Mouse (Mus musculus) CH12.LX (cell line): Measurements from ENCODE around the gene Nfix. TPM values are rescaled to one million over a fixed set of nuclear protein-coding genes. Genes with fewer than 3 reads are reported as not detected.

Source experiments
- DNase-seq: peaks from one replicate; pipeline ENCODE4 v3.0.0-alpha.2; 2013; ENCODE audit errors: extremely low read depth
- H3K27ac ChIP-seq: 2 replicates; pipeline ENCODE4 v1.5.1; 2012; ENCODE audit warnings: low read depth, mild to moderate bottlenecking, control low read depth, moderate library complexity; ENCODE audit not compliant: insufficient read depth
- H3K27me3 ChIP-seq: replicated peaks from 2 replicates; pipeline ENCODE3; 2012; ENCODE audit warnings: inconsistent platforms
- H3K36me3 ChIP-seq, 2 experiments: replicated peaks in 1 of 2; 2 replicates each; pipeline versions ENCODE3 to v1.6.1; 2012; ENCODE audit warnings: inconsistent platforms in 1 of 2, low read length in 1 of 2, mild to moderate bottlenecking in 1 of 2, mixed read lengths in 1 of 2, moderate library complexity in 1 of 2; ENCODE audit not compliant: control insufficient read depth in 1 of 2, insufficient read depth in 1 of 2
- H3K4me1 ChIP-seq, 2 experiments: 2 replicates each; pipeline ENCODE4 v1.6.1; 2012; ENCODE audit warnings: inconsistent platforms in 1 of 2, moderate library complexity in 1 of 2; ENCODE audit not compliant: insufficient read depth in 2 of 2, control insufficient read depth in 1 of 2
- H3K4me2 ChIP-seq: 2 replicates; pipeline ENCODE4 v1.6.1; 2012; ENCODE audit warnings: low read depth, mild to moderate bottlenecking, control low read depth; ENCODE audit not compliant: poor library complexity, insufficient read depth, severe bottlenecking
- H3K4me3 ChIP-seq, 3 experiments: fragments of 150-350 bp in 1 of 3; sonication (generic) in 1 of 3; replicated peaks in 1 of 3; 2 replicates each; pipeline versions ENCODE3 to v1.5.1; 2011 to 2012; ENCODE audit warnings: low read depth in 2 of 3, low read length in 2 of 3, mild to moderate bottlenecking in 2 of 3, moderate library complexity in 2 of 3, control low read depth in 1 of 3, improper control_type of control experiment in 1 of 3, inconsistent platforms in 1 of 3, mixed read lengths in 1 of 3; ENCODE audit not compliant: poor library complexity in 1 of 3
- H3K79me2 ChIP-seq: replicated peaks from 2 replicates; pipeline ENCODE4 v1.6.1; 2012; ENCODE audit warnings: mild to moderate bottlenecking, moderate library complexity; ENCODE audit not compliant: control insufficient read depth, poor library complexity, insufficient read depth, severe bottlenecking; ENCODE audit errors: extremely low read depth
- H3K9ac ChIP-seq: 2 replicates; pipeline ENCODE4 v1.6.1; 2012; ENCODE audit warnings: low read depth, mild to moderate bottlenecking, control low read depth, moderate library complexity; ENCODE audit not compliant: insufficient read depth
- H3K9me3 ChIP-seq: replicated peaks from 2 replicates; pipeline ENCODE3; 2012; ENCODE audit warnings: low read length, inconsistent platforms, mixed read lengths
- BHLHE40 ChIP-seq: IDR thresholded peaks from 2 replicates; pipeline ENCODE4 v1.6.1; 2011; ENCODE audit warnings: mild to moderate bottlenecking, low read depth, low read length, improper control_type of control experiment
- CHD1 ChIP-seq: IDR thresholded peaks from 2 replicates; pipeline ENCODE4 v1.6.1; 2012; ENCODE audit warnings: low read depth, low read length, improper control_type of control experiment, inconsistent platforms
- E2F4 ChIP-seq: IDR thresholded peaks from 2 replicates; pipeline ENCODE4 v1.6.1; 2011; ENCODE audit warnings: low read depth, low read length, improper control_type of control experiment; ENCODE audit not compliant: insufficient replicate concordance
- IRF4 ChIP-seq: IDR thresholded peaks from 2 replicates; pipeline ENCODE4 v1.6.1; 2014; ENCODE audit warnings: low read depth, mild to moderate bottlenecking, inconsistent platforms, low read length, improper control_type of control experiment
- JUN ChIP-seq: IDR thresholded peaks from 2 replicates; pipeline ENCODE4 v1.6.1; 2011; ENCODE audit warnings: low read depth, mild to moderate bottlenecking, low read length, improper control_type of control experiment, moderate library complexity; ENCODE audit not compliant: insufficient read depth
- KAT2A ChIP-seq: IDR thresholded peaks from 2 replicates; pipeline ENCODE4 v1.6.1; 2012; ENCODE audit warnings: low read length, improper control_type of control experiment, inconsistent platforms; ENCODE audit not compliant: insufficient replicate concordance
- MAX ChIP-seq: IDR thresholded peaks from 2 replicates; pipeline ENCODE4 v1.6.1; 2011; ENCODE audit warnings: low read length, improper control_type of control experiment
- MAZ ChIP-seq: IDR thresholded peaks from 2 replicates; pipeline ENCODE4 v1.6.1; 2012; ENCODE audit warnings: low read depth, mild to moderate bottlenecking, inconsistent platforms, low read length, improper control_type of control experiment, moderate library complexity
- MXI1 ChIP-seq: IDR thresholded peaks from 2 replicates; pipeline ENCODE4 v1.6.1; 2011; ENCODE audit warnings: mild to moderate bottlenecking, low read depth, low read length, improper control_type of control experiment
- PAX5 ChIP-seq: IDR thresholded peaks from 2 replicates; pipeline ENCODE4 v1.6.1; 2012; ENCODE audit warnings: low read length, inconsistent platforms, mixed read lengths
- POLR2A ChIP-seq: IDR thresholded peaks from 2 replicates; pipeline ENCODE4 v1.6.1; 2011; ENCODE audit warnings: low read depth, mild to moderate bottlenecking, improper control_type of control experiment, low read length
- POLR2AphosphoS2 ChIP-seq: IDR thresholded peaks from 2 replicates; pipeline ENCODE4 v1.6.1; 2011; ENCODE audit warnings: low read depth, low read length, improper control_type of control experiment
- RAD21 ChIP-seq: IDR thresholded peaks from 2 replicates; pipeline ENCODE4 v1.6.1; 2011; ENCODE audit warnings: low read depth, mild to moderate bottlenecking, low read length, improper control_type of control experiment, moderate library complexity
- RCOR1 ChIP-seq: conservative IDR thresholded peaks from 2 replicates; pipeline ENCODE4 v1.6.1; 2012; ENCODE audit warnings: low read depth, mild to moderate bottlenecking, inconsistent platforms, low read length, improper control_type of control experiment
- SIN3A ChIP-seq: IDR thresholded peaks from 2 replicates; pipeline ENCODE4 v1.6.1; 2012; ENCODE audit warnings: low read length, improper control_type of control experiment, inconsistent platforms
- SMC3 ChIP-seq: IDR thresholded peaks from 2 replicates; pipeline ENCODE4 v1.6.1; 2011; ENCODE audit warnings: low read depth, low read length, improper control_type of control experiment
- TCF12 ChIP-seq: IDR thresholded peaks from 2 replicates; pipeline ENCODE4 v1.6.1; 2014; ENCODE audit warnings: low read depth, mild to moderate bottlenecking, inconsistent platforms, low read length, improper control_type of control experiment
- USF2 ChIP-seq: conservative IDR thresholded peaks from 2 replicates; pipeline ENCODE4 v1.6.1; 2011; ENCODE audit warnings: low read depth, low read length, improper control_type of control experiment
- ZC3H11A ChIP-seq: IDR thresholded peaks from 2 replicates; pipeline ENCODE4 v1.6.1; 2012; ENCODE audit warnings: low read depth, mild to moderate bottlenecking, inconsistent platforms, low read length, improper control_type of control experiment
- ZKSCAN1 ChIP-seq: IDR thresholded peaks from 2 replicates; pipeline ENCODE4 v1.6.1; 2012; ENCODE audit warnings: low read depth, inconsistent platforms, low read length, improper control_type of control experiment, borderline replicate concordance
- ZNF384 ChIP-seq: IDR thresholded peaks from 2 replicates; pipeline ENCODE4 v1.6.1; 2012; ENCODE audit warnings: low read depth, low read length, improper control_type of control experiment, inconsistent platforms
- dilution Hi-C: fragments of 300-500 bp; cut with MboI; formaldehyde crosslinking; loops from 2 replicates; pipeline ENCODE4 v1.14.3; 2020; ENCODE audit warnings: low sequenced_read_pairs; ENCODE audit not compliant: extremely low pct_unique_long_range_greater_than_20kb, extremely low pct_ligation_motif_present
- in situ Hi-C: fragments of 300-500 bp; cut with MboI; formaldehyde crosslinking; loops from 3 replicates; pipeline ENCODE4 v1.14.3; 2019; ENCODE audit warnings: low sequenced_read_pairs, low pct_ligation_motif_present, low pct_unique_long_range_greater_than_20kb, mixed read lengths
- polyA plus RNA-seq: library from polyadenylated mRNA; unstranded; fragments of >175 nt; gene quantifications from 2 replicates; pipeline ENCODE4 v1.2.1, GENCODE M21; 2012; ENCODE audit warnings: low read depth; ENCODE audit not compliant: insufficient read length
- total RNA-seq, 2 experiments: library from RNA; depleted of rRNA; stranded (reverse); fragments of 300-350 nt in 1 of 2; fragments of >200 nt in 1 of 2; gene quantifications; 2 replicates each; pipeline ENCODE4 v1.2.3; 2012 to 2014

Nfix gene
- total and polyA plus RNA-seq, 3 experiments = 0.09 to 10.5 (median 1.1) TPM

DNA sequence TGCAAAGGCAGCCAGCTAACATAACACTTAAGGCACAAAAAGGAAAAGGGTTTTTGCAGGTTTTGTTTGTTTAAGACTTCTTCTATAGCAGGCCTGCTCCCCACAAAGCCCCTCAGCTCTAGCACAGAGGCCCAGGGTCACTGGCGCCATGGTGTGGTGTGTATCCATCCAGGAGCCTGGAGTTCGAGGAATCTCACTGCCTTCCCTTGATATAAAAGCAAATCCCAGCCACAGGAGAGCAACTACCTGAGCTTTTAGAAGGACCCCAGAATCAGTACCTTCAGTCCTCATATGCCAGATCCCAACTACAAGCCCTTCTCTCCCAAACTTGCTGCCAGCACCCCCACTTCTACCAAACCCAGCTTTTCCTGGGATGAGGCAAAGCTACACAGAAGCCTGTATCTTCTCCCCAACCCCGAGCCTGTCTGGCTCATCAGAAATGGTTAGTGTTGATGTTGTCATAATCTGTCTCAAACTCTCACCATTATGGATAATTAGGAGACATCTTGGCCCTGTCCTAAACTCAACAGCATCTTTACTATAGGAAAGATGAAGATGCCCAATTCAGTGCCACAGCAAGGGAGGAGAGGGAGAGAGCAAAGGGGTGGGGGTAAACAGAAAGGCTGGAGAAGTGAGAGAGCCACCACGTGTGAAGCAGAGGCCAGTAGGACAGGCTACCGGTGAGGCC is 29.0 kb downstream of the Nfix start:
- H3K27me3 ChIP-seq = peaks cover 81% of the 10 kb centered on the region
- dilution Hi-C loops = no loop called here
- TF ChIP-seq MAZ (no peak), PAX5 (no peak), KAT2A (no peak), JUN (no peak), SIN3A (no peak), RAD21 (no peak), ZNF384 (no peak), MXI1 (no peak), CHD1 (no peak), MAX (no peak), ZKSCAN1 (no peak), ZC3H11A (no peak), RCOR1 (no peak)

DNA sequence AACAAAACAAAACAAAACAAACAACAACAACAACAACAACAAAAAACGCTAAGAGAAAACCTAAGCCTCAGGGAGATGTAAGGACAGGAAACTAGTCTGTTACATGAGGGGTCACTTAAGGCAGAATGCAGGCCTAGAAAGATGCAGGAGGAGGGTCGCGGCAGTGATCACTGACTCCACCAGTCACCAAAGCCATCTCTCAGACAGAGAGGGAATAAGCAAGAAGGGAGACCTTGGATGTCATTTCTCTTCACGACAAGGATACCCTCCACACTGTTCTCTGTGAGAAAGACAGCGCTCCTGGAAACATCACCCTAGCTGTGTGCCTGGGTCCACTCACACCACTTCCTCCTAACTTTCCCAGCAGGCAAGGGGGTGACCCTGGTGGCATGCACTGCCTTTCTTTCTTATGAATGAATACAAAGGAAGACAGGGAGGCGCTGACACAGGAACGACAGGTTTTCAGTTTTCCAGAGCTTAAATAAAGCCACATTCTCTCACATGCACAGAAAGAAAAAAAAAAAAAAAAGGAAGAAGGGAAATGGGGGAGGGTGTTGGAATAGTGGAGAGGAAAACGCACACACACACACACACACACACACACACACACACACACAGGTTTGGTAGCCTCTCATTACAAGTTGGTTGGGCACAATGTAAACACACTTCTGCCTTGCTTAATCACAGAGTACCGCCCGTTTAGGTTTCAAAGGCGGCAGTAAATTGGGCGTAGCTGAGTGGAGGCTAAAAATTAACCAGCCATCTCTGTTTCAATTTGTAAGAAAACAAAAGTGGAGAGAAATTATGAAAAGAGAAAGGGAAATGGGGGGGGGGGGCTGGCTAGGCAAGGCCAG is 29.8 kb downstream of the Nfix start:
- no peaks in the 10 kb centered on the region for H3K9me3 ChIP-seq
- no peak overlapping the region for H3K4me3 ChIP-seq
- in situ Hi-C loops (no loop called here), dilution Hi-C loops (no loop called here)
- DNase-seq = no peak
- H3K79me2 ChIP-seq = no peaks in the 10 kb centered on the region
- H3K4me2 ChIP-seq = no peak overlapping the region
- TF ChIP-seq TCF12 (no peak), MAZ (no peak), PAX5 (no peak), IRF4 (no peak), USF2 (no peak), SMC3 (no peak), POLR2A (no peak), JUN (no peak), POLR2AphosphoS2 (no peak), E2F4 (no peak), BHLHE40 (no peak)
- no peak overlapping the region for H3K27ac ChIP-seq
- H3K36me3 ChIP-seq = no peaks in the 10 kb centered on the region
- H3K27me3 ChIP-seq = peaks cover 80% of the 10 kb centered on the region
- H3K4me1 ChIP-seq = peaks cover 0 to 2% of the 10 kb centered on the region in 2 experiments; a peak in 1 of 4 replicates
- H3K9ac ChIP-seq = no peak overlapping the region

More for the DNA sequence above, 29.0 kb downstream of the Nfix start:
- Histone ChIP-seq H3K79me2 (no peaks in the 10 kb centered on the region), H3K4me2 (no peak overlapping the region), H3K9ac (no peak overlapping the region), H3K27ac (no peak overlapping the region), H3K36me3 (no peaks in the 10 kb centered on the region), H3K4me1 (peaks cover 0 to 2% of the 10 kb centered on the region in 2 experiments; a peak in 1 of 4 replicates), H3K4me3 (no peak overlapping the region), H3K9me3 (no peaks in the 10 kb centered on the region)
- in situ Hi-C loops = no loop called here
- DNase-seq = no peak
